Mouse (Mus musculus) heart, embryonic 16.5 days (tissue): ENCODE results near the gene Cd200r3. TPM values are rescaled to one million over a fixed set of nuclear protein-coding genes. Genes with fewer than 3 reads are reported as not detected.

Experiments used
- ATAC-seq: fragments of 200-750 bp; cut with Nextera tagmentation; replicated peaks from 2 replicates; pipeline ENCODE4 v1.8.0; 2017; ENCODE audit warnings: moderate number of reproducible peaks; ENCODE audit not compliant: insufficient read depth, low FRiP score; ENCODE audit errors: extremely low read depth
- H3K27ac ChIP-seq: fragments of 300-500 bp; sonication (generic); 2 replicates; pipeline ENCODE4 v1.5.1; 2014; ENCODE audit warnings: mild to moderate bottlenecking, low read length, control low read depth, moderate library complexity
- H3K27me3 ChIP-seq: fragments of 300-500 bp; sonication (generic); 2 replicates; pipeline ENCODE4 v1.6.1; 2014; ENCODE audit warnings: low read length, mixed read lengths; ENCODE audit not compliant: control insufficient read depth, insufficient read depth
- H3K36me3 ChIP-seq: fragments of 300-500 bp; sonication (generic); 2 replicates; pipeline ENCODE4 v1.6.1; 2014; ENCODE audit not compliant: control insufficient read depth, insufficient read depth
- H3K4me1 ChIP-seq: fragments of 300-500 bp; sonication (generic); 2 replicates; pipeline ENCODE4 v1.6.1; 2014; ENCODE audit warnings: low read length, mixed read lengths; ENCODE audit not compliant: control insufficient read depth, insufficient read depth
- H3K4me2 ChIP-seq: fragments of 300-500 bp; sonication (generic); 2 replicates; pipeline ENCODE4 v1.6.1; 2014; ENCODE audit warnings: low read depth, mild to moderate bottlenecking, control low read depth, low read length
- H3K4me3 ChIP-seq: fragments of 300-500 bp; sonication (generic); 2 replicates; pipeline ENCODE4 v1.5.1; 2014; ENCODE audit warnings: mild to moderate bottlenecking, control low read depth, low read length
- H3K9ac ChIP-seq: fragments of 300-500 bp; sonication (generic); 2 replicates; pipeline ENCODE4 v1.6.1; 2014; ENCODE audit warnings: low read length, control low read depth
- H3K9me3 ChIP-seq: fragments of 300-500 bp; sonication (generic); replicated peaks from 2 replicates; pipeline ENCODE4 v1.6.1; 2016; ENCODE audit warnings: low read length; ENCODE audit not compliant: control insufficient read depth
- WGBS: fragments of 180-500 bp; shearing (Covaris S2); extraction: QIAGEN DNeasy Blood & Tissue Kit; methylation state at CpG from one replicate; pipeline ENCODE4 v1.1.7; 2014; 5-methylcytosine and 5-hydroxymethylcytosine counted together
- polyA plus RNA-seq: library from polyadenylated mRNA; unstranded; fragments of >200 nt; fragmentation: Nextera tagmentation; extraction: Ambion mirVana; gene quantifications from 2 replicates; pipeline ENCODE4 v1.2.1, GENCODE M21; 2015

The Cd200r3 gene
- polyA plus RNA-seq, 1 experiment from 2014 or later: 0.34 TPM

DNA sequence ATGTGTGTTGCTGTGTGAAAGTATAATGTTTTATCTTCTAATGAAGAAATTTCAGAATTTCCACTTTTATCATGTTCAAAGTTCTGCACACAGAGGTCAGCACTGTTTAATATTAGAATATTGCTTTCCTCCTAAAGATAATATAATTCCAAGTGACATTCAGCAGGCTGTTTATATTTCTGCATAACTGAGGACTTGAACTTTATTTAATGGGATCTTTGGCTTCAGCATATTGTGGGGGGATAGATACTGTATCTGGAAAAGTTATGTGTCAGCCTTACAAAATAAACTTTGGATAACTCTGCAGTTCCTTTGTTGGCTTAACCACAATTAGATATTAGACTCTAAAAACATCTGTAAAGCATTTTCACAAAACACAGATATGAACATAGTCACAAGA is 40.6 kb downstream of the Cd200r3 start:
- ATAC-seq: no peak
- no peaks in the 10 kb centered on the region for H3K9me3 ChIP-seq
- H3K9ac ChIP-seq: no peak overlapping the region
- H3K4me3 ChIP-seq: no peak overlapping the region
- H3K4me1 ChIP-seq: no peaks in the 10 kb centered on the region
- no peak overlapping the region for H3K27ac ChIP-seq
- no peak overlapping the region for H3K4me2 ChIP-seq
- H3K36me3 ChIP-seq: no peaks in the 10 kb centered on the region
- no peaks in the 10 kb centered on the region for H3K27me3 ChIP-seq

DNA sequence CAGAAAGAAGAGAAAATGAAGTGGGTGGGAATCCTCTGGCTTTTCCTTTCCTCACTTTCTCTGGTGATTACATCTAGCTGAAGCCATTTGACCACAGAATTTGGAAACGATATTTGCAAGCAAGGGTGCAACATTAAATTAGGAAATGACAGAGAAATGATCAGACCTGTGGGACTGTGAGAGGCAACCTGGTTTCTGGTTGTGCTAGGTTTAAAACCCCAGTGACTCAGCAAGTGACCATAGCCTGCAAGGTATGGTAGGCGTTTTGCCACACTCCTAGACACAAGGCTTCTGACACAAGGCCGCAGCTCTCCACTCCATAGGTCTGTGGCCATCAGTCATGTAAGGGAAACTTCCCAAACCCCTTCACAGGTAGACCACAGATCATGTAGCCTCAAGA is 41.4 kb downstream of the Cd200r3 start:
- no peaks in the 10 kb centered on the region for H3K4me1 ChIP-seq
- no peak overlapping the region for H3K4me3 ChIP-seq
- 84% methylated on average over 3 of the region's 3 CpGs for WGBS
- ATAC-seq: no peak
- H3K9ac ChIP-seq: no peak overlapping the region
- H3K27me3 ChIP-seq: no peaks in the 10 kb centered on the region
- no peak overlapping the region for H3K4me2 ChIP-seq
- H3K9me3 ChIP-seq: no peaks in the 10 kb centered on the region
- H3K27ac ChIP-seq: no peak overlapping the region
- H3K36me3 ChIP-seq: no peaks in the 10 kb centered on the region

DNA sequence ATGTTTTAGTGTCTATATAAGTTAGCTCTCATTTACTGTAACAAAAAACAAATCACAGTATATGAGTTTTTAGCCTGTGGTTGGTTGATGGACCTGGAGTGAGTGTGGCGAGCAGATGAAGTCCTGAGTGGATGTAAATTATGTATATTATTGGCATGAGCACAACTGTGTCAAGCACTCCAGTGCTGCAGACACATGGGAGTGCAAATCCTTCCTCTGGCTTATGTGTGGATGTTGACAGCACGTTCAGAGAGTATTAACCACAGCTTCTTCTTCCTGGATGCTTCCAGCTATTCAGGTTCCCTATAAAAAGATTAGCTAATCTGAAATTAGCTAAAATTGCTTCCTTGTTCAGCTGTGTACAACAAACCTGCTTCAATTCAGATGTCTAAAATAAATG is 42.6 kb downstream of the Cd200r3 start:
- H3K27me3 ChIP-seq: no peaks in the 10 kb centered on the region
- ATAC-seq: no peak
- no peak overlapping the region for H3K27ac ChIP-seq
- H3K36me3 ChIP-seq: no peaks in the 10 kb centered on the region
- H3K4me2 ChIP-seq: no peak overlapping the region
- H3K9me3 ChIP-seq: no peaks in the 10 kb centered on the region
- no peaks in the 10 kb centered on the region for H3K4me1 ChIP-seq
- no peak overlapping the region for H3K9ac ChIP-seq
- 53% methylated on average over 2 of the region's 2 CpGs for WGBS
- no peak overlapping the region for H3K4me3 ChIP-seq

DNA sequence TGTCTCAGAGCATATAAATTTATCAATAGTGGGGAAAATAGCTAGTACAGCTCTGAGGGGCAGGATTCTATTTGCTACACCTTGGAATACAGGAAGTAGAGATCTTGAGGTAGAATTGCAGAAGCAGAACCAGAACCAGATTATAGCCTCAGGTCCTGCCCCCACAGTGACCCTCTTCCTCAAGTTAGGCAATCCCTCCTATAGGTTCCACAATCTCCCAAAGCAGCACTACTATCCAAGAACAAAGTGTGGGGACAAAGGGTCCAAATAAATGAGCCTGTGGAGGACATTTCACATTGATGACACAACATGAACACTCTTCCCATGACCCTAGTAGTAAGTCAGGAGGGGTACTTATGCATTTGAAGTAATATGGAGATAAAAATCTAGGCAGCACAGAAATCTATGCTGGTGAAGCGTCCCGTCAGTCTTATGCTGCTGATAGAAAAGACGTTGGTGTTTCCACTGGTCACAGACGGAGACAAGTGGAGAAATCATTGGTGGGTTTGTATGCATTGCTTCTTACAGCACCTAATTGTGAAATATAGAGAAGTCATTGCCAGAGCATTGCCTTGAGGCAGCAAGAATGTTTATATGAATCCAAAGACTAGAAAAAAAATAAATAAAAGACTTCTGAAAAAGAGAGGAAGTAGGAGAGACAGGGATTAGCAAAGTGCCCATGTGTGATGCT is 45.3 kb downstream of the Cd200r3 start:
- no peak overlapping the region for H3K4me2 ChIP-seq
- no peak overlapping the region for H3K4me3 ChIP-seq
- H3K9me3 ChIP-seq: no peaks in the 10 kb centered on the region
- WGBS: 86% methylated on average over 4 of the region's 4 CpGs
- no peak overlapping the region for H3K9ac ChIP-seq
- ATAC-seq: no peak
- no peaks in the 10 kb centered on the region for H3K27me3 ChIP-seq
- no peaks in the 10 kb centered on the region for H3K36me3 ChIP-seq
- H3K4me1 ChIP-seq: no peaks in the 10 kb centered on the region
- H3K27ac ChIP-seq: no peak overlapping the region

DNA sequence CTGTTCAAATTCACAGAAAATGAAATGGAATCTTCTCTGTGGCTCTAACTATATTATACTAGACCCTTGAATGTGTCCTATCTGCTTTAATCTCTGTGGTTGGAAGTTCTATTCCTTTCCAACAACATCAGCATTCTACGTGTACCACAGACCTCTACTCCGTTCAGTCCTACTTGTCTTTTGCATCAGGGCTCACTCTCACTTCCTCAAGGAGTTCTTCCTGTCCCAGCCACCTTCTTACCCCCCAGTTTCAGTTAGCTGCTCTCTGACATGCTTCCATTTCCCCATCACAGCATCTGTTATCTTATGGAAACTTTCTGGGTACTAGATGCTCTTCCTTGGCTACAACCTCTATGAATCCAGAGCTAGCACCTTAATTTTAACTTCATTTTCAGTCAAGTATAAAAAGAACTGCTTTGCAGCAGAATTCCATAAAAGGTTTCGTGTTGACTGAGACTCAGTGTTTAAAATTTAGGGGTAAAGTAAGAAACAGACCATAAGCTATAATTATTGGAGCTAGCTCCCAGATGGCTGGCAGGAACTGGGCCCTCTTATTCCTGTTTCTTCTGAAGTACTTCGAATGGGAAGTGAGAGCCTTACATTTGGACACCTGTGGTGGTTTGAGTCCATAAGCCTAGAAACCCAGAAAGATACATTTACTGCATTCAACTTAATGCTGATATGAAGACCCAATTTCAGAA is 50.0 kb downstream of the Cd200r3 start:
- H3K27me3 ChIP-seq: no peaks in the 10 kb centered on the region
- no peak overlapping the region for H3K4me2 ChIP-seq
- H3K4me1 ChIP-seq: no peaks in the 10 kb centered on the region
- H3K36me3 ChIP-seq: no peaks in the 10 kb centered on the region
- 66% methylated on average over 4 of the region's 4 CpGs for WGBS
- H3K9ac ChIP-seq: no peak overlapping the region
- no peak for ATAC-seq
- no peak overlapping the region for H3K4me3 ChIP-seq
- no peak overlapping the region for H3K27ac ChIP-seq
- H3K9me3 ChIP-seq: no peaks in the 10 kb centered on the region

DNA sequence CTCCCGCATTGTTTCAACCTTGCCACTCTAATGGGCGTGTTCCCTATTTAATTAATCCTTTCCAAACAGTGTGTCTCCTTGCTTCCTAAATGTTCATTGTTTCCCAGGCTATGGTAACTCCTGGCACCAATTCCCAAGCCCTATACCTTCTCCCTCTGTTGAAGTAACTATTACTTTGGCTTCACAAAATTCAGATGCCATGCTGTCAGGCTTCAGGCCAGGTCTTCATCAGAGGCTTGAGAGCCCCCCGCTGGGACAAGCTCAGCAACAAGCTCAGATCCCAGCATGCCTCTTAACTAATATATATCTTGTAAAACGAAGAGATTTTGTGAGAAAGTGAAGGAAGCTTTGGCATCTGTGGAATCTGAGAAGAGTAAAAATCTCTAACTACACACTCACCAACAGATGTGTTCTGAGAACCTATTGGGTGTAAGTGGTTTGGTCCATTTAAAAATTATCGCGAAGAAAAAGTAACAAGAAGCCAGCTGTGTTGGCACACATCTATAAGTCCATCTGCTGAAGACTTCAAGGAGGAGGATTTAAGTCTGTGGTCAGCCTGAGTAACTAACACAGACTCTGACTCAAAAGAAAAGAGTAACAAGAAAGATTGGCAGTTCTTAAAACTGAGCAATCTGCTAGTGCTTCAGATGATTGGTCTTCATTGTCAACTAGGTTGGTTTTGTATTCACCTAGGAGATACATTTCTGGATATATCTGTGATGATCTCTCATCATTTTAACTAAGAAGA is 50.9 kb downstream of the Cd200r3 start:
- no peak overlapping the region for H3K9ac ChIP-seq
- H3K36me3 ChIP-seq: no peaks in the 10 kb centered on the region
- no peaks in the 10 kb centered on the region for H3K4me1 ChIP-seq
- no peak overlapping the region for H3K27ac ChIP-seq
- no peak for ATAC-seq
- H3K27me3 ChIP-seq: no peaks in the 10 kb centered on the region
- WGBS: 76% methylated on average over 6 of the region's 6 CpGs
- H3K9me3 ChIP-seq: no peaks in the 10 kb centered on the region
- no peak overlapping the region for H3K4me2 ChIP-seq
- H3K4me3 ChIP-seq: no peak overlapping the region

DNA sequence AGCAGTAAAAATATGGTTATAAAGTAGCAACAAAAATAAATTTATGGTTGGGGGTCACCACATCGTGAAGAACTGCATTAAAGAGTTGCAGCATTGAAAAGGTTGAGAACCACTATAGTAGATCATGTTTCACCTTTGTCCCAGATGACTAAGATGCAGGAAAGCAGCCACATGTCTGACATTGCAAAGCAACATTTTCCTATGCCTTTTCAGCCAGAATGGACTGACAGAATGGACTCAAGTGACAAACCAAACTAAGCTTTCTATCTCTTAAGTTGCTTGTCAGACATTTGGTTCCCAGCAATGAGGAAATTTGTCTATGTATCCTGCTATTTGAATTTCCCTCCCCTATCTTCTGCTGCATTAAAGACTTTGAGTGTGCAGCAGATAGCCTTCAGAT is 51.6 kb downstream of the Cd200r3 start:
- Histone ChIP-seq H3K36me3 (no peaks in the 10 kb centered on the region), H3K27me3 (no peaks in the 10 kb centered on the region), H3K9me3 (no peaks in the 10 kb centered on the region), H3K4me3 (no peak overlapping the region), H3K4me1 (no peaks in the 10 kb centered on the region), H3K9ac (no peak overlapping the region), H3K4me2 (no peak overlapping the region), H3K27ac (no peak overlapping the region)
- no peak for ATAC-seq
- whole genome bisulfite sequencing: 56% methylated on average over 1 of the region's 1 CpGs

DNA sequence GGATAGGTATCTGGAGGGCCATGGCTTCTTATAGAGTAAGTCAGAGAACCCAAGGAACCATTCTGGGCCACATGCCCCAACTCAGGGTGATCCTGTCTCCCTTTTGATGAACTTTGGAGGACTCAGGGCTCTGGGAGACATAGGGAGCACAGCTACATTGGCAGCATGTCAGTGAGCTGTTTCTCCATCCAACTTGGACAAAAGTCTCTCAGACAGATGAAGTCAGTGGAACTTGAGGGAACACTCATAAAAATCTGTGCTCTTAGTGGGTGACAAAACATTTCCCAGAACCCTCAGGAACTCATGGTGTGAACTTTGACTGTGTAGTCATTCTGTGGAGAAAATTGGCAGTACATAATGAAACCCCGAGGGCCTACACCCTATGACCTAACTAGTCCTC is 53.2 kb downstream of the Cd200r3 start:
- Histone ChIP-seq H3K4me2 (no peak overlapping the region), H3K9ac (no peak overlapping the region), H3K27ac (no peak overlapping the region), H3K9me3 (no peaks in the 10 kb centered on the region), H3K4me1 (no peaks in the 10 kb centered on the region), H3K4me3 (no peak overlapping the region), H3K27me3 (no peaks in the 10 kb centered on the region), H3K36me3 (no peaks in the 10 kb centered on the region)
- WGBS: 84% methylated on average over 1 of the region's 1 CpGs
- ATAC-seq: no peak

DNA sequence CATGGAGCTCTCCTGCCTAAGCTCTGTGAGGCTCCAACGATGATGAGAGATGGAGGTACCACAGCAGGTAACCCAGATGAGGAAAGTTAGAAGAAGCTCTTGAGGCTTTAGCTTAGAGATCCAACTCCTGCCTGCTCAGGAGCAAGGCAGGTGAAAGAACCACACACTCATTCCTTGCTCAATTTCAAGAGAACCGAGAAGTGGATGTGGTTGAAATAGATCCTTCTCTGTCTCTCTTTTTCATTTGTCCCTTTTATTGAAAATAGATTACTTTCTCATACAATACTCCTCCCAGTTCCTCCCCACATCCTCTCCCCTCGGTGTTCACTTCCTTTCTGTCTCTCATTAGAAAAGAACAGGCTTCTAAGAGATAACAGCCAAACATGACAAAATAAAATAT is 56.1 kb downstream of the Cd200r3 start:
- Histone ChIP-seq H3K4me1 (no peaks in the 10 kb centered on the region), H3K36me3 (no peaks in the 10 kb centered on the region), H3K9ac (no peak overlapping the region), H3K4me3 (no peak overlapping the region), H3K9me3 (no peaks in the 10 kb centered on the region), H3K27ac (no peak overlapping the region), H3K27me3 (no peaks in the 10 kb centered on the region), H3K4me2 (no peak overlapping the region)
- WGBS: 49% methylated on average over 3 of the region's 3 CpGs
- ATAC-seq: no peak
